Mouse (Mus musculus): ENCODE measurements around the gene Gpam.

Gene Gpam

DNA sequence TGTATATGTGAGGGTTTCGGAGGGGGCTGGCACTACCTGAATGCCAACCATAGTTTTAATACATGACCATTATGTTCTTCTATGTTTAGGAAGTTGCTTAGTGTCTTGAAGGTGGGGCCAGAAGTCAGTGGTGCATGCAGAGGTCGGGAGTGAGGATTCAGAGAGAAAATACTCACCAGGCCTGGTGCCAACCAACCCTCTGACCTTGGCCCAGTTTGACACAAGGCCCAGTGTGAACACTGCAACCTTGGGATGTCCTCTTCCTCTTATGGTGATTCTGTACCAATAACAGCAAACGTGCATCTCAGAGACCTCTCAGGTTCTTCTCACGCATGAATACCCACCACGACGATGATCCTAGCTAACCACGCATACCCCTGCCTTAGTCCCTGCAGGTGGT is 11.5 kb upstream of the Gpam start:
- DNase-seq: no peak

- no peak for DNase-seq
These were observed 10.8 kb upstream of the Gpam start for GRCm38 (mm10) chr19:55137884-55138283.

DNA sequence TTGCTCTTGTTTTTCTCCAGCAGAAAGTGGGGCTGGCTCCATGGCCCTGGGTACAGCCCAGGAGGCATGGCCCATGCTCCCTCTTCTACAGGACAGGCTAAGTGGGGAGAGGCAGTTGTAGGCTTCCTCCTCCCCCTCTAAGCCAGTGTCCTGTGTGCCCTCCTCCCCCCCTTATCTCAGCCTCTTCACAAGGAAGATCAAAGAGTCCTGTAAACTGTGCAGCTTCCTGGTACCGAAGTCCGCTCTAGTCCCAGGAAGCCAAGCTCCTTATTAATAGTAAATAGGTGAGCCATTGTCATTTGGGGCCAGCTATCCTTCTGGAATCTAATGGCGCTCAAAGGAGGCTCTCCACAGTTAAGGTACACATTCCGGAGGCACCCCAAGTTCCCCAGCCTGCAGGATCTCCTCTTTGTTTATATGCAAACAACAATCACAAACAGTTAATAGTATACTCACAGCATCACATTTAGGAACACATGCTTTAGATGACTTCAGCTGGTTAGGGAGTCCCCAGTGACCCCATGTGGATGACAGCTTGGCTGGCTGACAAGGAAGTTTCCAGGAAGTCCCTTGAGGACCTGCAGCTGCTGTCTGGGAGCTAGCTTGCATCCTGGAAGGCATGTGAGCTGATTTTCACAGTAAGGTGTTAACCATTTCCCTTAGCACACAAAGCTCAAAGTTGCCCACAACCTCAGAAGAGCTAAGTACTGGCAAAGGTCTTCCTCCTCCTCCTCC is 9.8 kb upstream of the Gpam start:
- no peak for DNase-seq

DNA sequence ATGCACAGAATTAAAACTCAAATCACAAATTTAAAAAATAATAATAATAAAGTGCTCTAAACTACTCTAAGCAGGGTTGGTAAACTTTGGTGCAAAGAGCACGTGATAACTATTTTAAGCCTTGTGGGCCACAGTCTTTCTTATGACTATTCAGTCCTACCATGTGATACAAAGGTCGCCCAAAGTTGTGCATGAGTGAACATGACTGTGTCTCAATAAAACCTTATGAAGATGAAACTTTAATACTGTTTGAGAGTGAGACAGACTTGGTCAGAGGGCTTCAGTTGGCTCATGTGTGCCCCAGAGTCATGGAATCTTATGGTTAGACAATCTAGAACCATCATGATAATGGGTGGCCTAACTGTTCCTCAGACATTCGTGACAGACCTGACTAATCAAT is 8.9 kb upstream of the Gpam start:
- DNase-seq: no peak

DNA sequence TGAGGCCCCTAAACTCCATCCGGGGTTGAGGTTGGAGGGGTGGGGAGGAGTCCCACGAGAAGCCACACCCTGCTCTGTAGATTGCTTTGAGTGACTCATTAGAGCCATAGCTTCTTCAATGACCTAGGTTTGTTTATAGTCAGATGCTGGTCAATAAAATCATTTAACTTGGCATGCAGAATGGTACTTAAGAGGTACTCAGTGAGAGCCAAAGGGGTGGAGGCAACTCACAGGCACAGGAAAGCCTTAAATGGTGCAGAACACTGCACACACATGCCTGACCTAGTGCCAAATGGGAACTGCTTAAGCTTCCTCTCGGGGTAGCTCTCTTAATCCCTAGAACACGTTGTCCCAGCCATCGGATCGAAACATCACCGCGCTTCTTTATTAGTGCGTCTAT is 7.5 kb upstream of the Gpam start:
- no peak for DNase-seq

- DNase-seq: no peak
These were observed 5.4 kb upstream of the Gpam start for GRCm38 (mm10) chr19:55132476-55132875.

DNA sequence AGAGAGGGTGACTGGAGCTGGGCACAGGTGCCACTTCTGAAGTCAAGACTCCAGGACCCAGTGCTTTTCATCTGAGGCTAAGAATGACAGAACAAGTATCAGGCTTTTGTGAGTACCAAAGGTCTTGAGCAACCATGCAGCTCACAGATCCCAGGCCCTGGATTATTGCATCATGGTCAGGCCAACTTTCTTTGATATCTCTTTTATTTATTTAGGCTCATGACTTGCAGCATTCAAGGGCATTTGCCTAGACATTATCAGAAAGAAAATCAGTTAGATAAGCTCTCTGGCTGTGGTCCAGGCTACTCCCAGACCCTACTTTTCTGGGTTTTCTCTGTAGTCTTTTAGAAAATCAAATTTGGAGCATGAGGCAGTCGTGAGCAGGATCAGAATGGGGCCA is 4.7 kb upstream of the Gpam start:
- no peak for DNase-seq

- no peak for DNase-seq
These were observed 1.4 kb upstream of the Gpam start for GRCm38 (mm10) chr19:55128469-55128868.

GRCm38 (mm10) chr19:55125456-55125855 is 1.6 kb downstream of the Gpam start:
- no peak for DNase-seq

DNA sequence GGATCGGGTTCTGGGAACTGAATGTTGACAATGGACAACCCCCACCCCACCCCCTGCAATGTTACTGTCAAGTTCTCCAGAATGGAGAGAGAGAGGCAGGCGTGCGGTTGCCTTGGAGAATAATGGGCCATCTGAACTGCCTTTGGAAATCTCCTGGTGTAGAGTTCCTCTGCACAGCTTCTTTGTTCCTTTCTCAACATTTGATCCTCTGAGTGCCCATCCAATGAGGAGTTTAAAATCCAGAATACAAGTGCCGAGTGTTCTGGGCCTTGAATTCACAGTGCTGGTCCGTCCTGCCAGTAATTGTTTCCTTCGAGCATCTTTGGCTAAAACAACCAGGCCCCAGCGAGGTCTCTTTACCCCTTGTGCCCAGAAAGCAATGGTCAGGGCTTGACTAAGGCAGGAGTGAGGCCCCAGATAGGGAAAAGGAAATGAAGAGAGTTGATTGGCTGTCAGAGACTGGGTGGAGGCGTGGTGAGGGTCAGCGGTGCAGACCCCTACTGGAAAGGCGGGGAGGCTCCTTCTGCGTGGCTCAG is 4.0 kb downstream of the Gpam start:
- DNase-seq: no peak

GRCm38 (mm10) chr19:55122351-55122980 is 4.6 kb downstream of the Gpam start:
- DNase-seq: peak; percentile 17

DNA sequence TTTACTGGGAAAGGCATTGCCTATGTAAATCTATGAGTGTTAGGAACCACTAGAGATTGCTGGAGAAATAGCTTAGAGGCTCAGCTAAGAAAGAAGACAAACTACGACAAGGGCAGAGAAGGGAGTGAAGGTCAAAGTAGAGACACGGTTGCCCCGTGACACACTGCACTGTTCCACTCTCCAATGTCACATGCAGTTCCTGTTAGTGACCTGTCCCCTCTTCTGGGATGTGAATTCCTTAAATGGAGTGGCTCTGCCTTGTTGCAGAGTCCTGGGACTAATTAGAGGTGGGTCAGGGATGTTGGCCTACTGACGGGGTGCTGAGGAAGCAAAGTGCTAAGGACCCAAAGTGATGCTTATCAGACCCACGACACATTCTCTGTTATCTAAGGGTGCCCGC is 5.2 kb downstream of the Gpam start:
- no peak for DNase-seq

GRCm38 (mm10) chr19:55120518-55121244 is 6.4 kb downstream of the Gpam start:
- no peak for DNase-seq

GRCm38 (mm10) chr19:55119541-55119940 is 7.5 kb downstream of the Gpam start:
- no peak for DNase-seq

DNA sequence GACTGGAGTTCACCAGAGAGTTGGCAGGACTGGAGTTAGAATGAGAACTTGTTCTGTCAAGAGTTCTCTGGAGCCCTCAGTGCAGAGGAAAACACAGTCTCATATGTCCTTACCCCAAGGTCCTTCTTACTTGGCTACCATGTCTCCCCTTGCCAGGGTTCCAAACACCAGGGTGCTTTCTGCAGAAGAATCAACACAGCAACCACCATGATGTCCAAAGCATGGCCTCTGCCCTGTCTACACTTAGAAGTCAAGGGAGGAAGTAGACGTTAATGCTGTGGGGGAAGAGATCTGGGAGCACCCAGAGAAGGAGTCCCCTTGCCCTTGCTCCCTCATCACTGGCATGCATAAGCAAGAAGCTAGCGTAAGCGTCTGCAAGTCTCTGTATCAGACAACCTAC is 9.0 kb downstream of the Gpam start:
- no peak for DNase-seq

- no peak for DNase-seq
These were observed 9.8 kb downstream of the Gpam start for GRCm38 (mm10) chr19:55117059-55117815.

DNA sequence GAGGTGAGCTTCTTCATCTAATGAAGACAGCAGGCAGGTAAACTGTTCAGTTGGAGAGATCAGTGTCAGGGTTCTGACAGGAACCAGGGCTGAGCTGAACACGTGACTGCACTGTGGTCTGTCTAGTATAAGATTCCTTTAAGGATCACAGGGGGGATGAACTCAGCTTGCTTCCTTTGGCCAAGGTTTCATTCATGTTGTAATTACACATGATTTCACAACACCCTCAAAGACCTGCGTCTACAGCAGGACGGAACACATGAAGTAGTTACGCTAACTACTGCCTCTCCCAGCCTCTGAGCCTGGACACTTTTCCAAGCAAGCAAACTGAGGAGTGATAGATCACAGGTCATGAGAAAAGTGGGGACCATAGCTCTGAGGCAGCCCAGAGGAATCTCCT is 11.5 kb downstream of the Gpam start:
- DNase-seq: no peak

DNA sequence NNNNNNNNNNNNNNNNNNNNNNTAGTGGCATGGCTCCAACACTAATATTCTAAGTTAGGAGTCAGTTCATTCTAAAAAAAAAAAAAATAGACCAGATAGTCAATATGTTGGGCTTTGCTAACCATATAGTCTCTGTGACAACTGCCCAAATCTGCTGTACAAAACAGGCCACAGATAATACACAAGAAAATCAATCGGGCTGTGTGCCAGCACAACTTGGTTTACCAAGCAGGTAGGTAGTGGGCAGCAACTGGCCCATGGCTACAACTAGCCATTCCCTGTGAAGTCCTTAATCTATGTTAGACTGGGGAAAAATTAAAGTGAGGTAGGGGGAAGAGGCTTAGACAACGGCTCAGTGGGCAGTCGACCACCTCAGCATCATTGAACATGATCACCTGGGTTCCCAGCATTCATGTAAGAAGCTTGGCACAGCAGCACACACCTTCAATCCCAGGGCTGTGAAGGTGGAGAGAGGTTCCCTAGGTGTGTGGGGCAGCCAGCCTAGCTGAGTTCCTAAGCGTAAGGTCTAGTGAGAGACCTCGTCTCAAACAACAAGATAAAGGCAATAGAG is 12.1 kb downstream of the Gpam start:
- DNase-seq: no peak

DNA sequence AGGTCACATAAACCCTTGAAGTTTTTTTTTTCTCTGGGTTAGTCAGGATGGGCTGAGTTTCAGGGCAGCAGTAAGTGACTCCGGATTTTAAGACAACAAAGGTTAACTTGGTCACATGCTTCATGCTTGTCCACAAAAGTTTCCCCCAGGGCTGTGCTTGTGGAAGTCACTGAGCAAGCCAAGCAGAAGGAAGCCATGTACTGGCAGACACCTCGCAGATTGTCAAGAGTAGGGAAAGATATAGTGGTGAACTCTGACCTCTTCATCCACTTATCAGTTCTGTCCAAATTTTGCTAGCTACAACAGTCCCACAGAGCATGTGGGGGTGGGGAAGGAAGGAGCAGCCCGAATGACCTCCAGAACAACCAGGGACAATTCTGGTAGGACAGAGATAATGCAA is 19.1 kb downstream of the Gpam start:
- DNase-seq: no peak

DNA sequence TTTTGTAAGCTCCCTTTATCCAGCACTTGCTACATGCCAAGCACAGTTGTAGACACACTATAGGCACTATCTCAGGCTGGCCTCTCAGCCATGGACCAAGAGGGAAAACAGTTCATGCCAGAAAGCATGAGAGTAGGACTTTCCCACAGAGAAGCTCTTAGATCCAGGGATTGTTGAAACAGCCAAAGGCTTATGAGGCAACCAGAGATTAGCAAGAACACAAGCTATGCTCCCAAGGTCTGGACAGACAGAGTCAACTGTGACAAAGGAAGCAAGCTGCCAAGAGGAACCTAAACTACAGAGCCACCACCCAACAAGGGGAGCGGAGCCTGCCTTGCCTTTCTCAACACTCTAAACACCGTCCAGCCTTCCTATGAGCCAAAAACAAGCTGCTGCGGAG is 21.1 kb downstream of the Gpam start:
- no peak for DNase-seq

GRCm38 (mm10) chr19:55103081-55103830 is 23.8 kb downstream of the Gpam start:
- DNase-seq: no peak

DNA sequence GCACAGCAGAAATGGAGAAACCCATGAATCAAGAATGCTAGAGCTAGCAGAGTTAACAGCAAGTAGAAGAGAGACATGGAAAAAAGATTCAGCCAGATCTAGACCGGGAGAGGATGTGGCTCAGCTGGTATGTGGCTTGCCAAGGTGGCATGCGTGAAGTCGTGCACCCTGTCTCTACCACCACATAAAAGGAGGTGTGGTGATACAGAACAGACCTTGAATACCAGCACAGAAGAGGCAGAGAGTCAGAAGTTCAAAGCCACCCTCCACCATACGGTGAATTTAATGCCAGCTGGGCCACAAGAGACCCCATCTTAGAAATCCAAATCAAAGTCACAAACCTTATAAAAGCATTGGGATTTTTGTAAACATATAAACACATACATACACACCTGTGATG is 25.4 kb downstream of the Gpam start:
- no peak for DNase-seq

All from liver (tissue).